Mouse (Mus musculus) ES-E14 (cell line): Measurements from ENCODE around the gene Crb3.

Experiments used
- CHD2 ChIP-seq: IDR thresholded peaks from 2 replicates; pipeline ENCODE4 v1.6.1; 2014; ENCODE audit warnings: mild to moderate bottlenecking, low read depth, low read length, inconsistent platforms
- MAFK ChIP-seq: IDR thresholded peaks from 2 replicates; pipeline ENCODE4 v1.6.1; 2014; ENCODE audit warnings: mild to moderate bottlenecking, low read depth, low read length, inconsistent platforms; ENCODE audit not compliant: insufficient read depth
- ZC3H11A ChIP-seq: IDR thresholded peaks from 2 replicates; pipeline ENCODE4 v1.6.1; 2012; ENCODE audit warnings: low read depth, mild to moderate bottlenecking, inconsistent platforms, low read length, borderline replicate concordance

- TF ChIP-seq CHD2: no peak
- TF ChIP-seq MAFK: no peak
- TF ChIP-seq ZC3H11A: no peak
Measured at GRCm38 (mm10) chr17:57107064-57107463, 48.2 kb downstream of the Crb3 start.
